Mouse (Mus musculus) layer of hippocampus, adult 9-11 months (tissue): ENCODE results near the gene Tomt.
A peak's percentile ranks its signal among the peaks of the same experiment; 100 is the strongest.

Experiments
- DNase-seq: peaks from one replicate; pipeline ENCODE4 v3.0.0; 2022

The Tomt gene

GRCm38 (mm10) chr7:101900331-101901097, 5.6 kb downstream of the Tomt start:
- DNase-seq, result no peak

GRCm38 (mm10) chr7:101896104-101897066, 9.8 kb downstream of the Tomt start:
- peak; percentile 99 for DNase-seq

DNA sequence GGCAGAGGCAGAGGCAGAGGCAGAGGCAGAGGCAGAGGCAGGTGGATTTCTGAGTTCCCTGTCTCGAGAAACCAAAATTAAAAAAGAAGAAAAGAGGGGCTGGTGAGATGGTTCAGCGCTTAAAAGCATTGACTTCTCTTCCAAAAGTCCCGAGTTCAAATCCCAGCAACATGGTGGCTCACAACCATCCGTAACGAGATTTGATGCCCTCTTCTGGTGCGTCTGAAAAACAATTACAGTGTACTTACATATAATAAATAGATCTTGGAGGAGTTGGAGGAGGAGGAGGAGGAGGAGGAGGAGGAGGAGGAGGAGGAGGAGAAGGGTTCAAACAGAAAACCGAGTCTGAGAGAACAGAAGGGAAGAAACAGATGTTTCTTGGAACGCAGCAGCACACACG, 10.5 kb downstream of the Tomt start:
- DNase-seq, result no peak

- DNase-seq, result no peak
These were observed 17.7 kb downstream of the Tomt start for GRCm38 (mm10) chr7:101888460-101888859.

DNA sequence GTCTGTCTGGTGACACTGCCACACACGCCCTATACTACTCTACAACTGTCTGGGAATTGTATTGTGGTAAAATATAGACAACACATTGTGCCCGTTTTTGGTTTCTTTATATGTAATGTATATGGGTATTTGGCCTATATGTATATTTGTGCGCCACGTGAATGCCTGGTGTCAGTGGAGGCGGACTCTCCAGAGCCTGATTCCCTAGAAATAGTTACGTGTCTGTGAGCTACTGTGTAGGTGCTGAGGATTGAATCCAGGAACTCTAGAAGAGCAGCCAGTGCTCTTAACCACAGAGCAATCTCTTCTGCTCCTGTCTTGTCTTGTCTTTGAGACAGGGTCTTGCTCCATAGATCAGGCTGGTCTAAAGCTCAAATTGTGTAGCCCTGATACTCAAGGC, 19.9 kb downstream of the Tomt start:
- no peak for DNase-seq

DNA sequence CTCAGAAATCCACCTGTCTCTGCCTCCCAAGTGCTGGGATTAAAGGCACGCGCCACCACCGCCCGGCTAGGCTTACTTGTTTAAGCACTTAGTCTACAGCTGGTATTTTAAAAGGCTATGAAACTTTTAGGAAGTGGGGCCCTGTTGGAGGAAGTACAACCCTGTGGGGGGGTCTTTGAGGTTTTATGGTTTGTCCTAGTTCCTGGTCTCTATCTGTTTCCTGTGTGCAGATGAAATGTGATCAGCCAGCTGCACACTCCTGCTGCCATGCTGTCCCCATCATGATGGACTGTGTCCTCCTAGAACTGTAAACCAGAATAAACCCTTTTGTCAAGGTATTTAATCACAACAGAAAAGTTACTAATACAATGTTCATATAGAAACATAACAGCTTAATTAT, 22.0 kb downstream of the Tomt start:
- no peak for DNase-seq

DNA sequence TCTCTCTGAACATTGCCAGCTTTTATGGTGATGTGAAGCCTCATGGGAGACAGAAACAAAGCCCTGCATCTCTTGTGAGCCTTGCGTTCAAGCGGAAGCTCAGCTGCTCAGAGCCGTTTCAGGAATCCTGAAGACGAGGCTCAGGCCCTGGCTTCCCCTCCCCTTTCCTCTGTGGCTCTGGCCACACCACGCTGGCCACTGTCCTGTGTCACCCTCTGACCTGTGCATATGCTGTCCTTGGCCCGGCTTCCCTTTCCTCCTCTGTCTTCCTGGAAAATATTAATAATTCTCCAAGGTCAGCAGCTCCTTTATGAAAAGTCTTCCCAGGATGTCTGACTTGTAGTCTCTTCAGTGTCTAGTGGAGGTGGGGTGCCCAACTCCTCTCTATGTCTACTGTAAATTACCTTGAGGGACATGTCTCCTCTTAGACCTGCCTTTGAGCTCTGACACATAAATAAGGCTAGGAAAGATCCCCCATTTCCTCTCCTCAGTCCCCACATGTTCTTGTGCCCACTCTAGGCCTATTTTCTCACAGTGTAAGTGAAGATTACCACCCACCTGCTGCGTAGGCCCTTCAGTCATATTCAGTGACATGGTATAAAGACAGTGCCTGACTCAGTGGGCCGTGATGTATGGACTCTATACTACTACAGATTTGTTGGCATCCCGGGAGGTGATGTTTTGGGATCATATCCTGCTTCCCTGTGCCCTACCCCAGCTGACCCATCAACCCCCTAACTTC, 23.6 kb downstream of the Tomt start:
- no peak for DNase-seq

DNA sequence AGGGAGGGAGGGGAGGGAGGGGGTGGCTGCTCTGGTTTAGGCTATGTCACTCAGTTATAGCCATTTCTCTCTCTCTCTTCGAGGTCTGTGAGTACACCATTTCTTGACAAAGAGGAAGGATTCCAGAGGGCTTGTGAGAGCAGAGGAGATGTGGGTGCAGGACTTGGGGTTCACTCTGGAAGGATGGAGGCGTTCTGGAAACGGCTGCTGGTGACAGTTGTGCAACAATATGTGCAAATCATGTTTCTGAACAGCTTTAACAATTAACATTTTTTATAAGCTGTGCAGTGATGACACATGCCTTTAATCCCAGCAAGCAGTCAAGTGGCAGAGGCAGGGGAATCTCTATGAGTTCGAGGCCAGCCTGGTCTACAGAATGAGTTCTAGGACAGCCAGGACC, 25.3 kb downstream of the Tomt start:
- DNase-seq, result peak; percentile 76

GRCm38 (mm10) chr7:101875978-101876377, 30.2 kb downstream of the Tomt start:
- DNase-seq, result no peak

GRCm38 (mm10) chr7:101871296-101871695, 34.9 kb downstream of the Tomt start:
- DNase-seq, result peak; percentile 27

DNA sequence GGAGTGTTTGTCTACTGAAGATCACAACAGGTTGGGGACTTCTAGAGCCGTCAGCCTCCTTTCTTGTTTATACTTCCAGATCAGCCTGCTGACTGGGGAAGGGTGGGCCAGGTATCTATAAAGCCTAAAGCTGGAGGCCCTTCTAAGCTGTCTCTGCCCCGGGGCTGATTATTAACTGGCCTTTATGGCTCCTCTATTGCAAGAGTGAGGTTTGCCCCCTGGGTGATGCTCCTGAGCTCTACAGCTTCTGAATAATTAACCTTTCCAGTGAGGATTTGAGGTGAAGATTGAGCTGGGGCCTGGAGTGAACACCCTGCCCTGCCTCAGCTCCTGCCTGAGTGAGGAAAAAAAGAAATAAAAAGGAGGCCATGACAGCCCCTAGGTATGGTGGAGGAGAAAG, 35.5 kb downstream of the Tomt start, which contains the start of gene Folr1:
Gene Folr1 (minus strand): TSS at position 160 of the 400 bp plus-strand sequence.
- no peak for DNase-seq

DNA sequence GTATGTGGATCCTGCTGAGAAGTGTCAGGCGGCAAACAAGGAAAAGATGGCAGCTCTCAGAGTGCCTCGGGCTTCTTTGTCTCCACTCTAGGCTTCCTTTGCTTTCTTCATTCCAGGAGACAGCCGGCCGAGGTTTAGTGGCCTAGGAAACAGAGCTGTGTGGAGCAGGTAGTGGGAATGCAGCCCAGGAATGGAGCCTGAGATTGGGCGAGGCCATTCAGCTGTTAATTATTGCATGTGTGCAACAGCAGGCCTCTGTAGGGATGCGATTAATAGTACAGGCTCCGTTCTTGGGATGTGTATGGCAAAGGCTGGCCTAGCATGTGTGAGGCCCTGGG, 37.0 kb downstream of the Tomt start:
- no peak for DNase-seq

- no peak for DNase-seq
These were observed 37.7 kb downstream of the Tomt start for GRCm38 (mm10) chr7:101868241-101869162.

GRCm38 (mm10) chr7:101867482-101867881, 38.7 kb downstream of the Tomt start:
- no peak for DNase-seq

- DNase-seq, result no peak
These were observed 39.5 kb downstream of the Tomt start for GRCm38 (mm10) chr7:101866491-101867265.

- DNase-seq, result no peak
These were observed 42.7 kb downstream of the Tomt start, which contains the start of gene Anapc15 for GRCm38 (mm10) chr7:101863415-101863814. Anapc15 (plus strand) TSS chr7:101863715.

- DNase-seq, result no peak
These were observed 43.9 kb downstream of the Tomt start for GRCm38 (mm10) chr7:101862291-101862690.

DNA sequence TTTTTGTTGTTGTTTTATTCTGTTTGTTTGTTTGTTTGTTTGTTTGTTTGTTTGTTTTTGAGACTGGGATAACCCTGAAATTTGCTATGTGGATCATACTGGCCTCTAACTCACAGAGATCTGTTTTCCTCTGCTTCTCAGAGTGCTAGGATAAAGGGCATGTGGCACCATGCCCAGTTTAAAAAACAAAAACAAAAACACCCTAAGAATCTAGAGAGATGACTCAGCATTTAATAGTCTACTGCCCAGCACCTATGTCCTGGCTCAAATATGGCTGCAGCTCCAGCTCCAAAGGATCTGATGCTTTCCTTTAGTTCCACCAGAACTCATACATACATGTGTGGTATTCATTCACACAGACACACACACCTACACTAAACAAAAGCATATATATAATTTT, 45.2 kb downstream of the Tomt start:
- DNase-seq, result no peak

DNA sequence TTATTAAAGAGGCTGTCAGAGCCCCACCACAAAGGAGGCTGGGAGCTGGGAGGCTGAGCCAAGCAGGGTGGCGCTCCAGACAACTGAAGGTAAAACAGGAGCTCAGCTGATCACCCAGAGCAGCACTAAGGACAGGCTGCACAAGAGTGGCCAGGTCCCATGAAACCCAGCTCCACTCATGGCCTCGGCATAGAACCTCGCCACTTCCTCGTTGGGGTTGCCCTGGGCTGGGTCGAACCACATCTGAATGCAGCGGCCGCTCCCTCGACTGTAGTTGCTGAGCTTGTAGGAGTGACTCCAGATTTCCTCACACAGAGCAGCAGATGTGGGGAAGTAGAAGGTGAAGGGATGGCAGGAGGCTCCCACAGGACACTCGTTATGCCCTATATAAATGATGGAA, 47.8 kb downstream of the Tomt start:
- peak; percentile 32 for DNase-seq

DNA sequence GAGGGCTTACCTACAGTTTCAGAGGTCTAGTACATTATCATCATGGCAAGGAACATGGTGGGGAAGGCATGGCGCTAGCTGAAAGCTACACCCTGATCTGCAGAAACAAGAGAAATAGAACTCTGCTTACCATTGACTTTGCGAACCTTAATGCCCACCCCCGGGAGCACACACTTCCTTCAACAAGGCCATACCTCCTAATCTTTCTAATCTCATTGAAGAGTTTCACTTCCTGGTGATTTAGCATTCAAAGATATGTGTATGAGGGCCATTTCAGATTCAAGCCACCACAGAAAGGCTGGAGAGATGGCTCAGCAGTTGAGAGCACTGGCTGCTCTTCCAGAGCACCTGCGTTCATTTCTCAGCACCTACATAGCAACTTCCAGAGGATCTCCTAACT, 49.1 kb downstream of the Tomt start, which contains the start of gene Folr2:
Gene Folr2 (minus strand): TSS at position 101 of the 400 bp plus-strand sequence.
- DNase-seq, result no peak

DNA sequence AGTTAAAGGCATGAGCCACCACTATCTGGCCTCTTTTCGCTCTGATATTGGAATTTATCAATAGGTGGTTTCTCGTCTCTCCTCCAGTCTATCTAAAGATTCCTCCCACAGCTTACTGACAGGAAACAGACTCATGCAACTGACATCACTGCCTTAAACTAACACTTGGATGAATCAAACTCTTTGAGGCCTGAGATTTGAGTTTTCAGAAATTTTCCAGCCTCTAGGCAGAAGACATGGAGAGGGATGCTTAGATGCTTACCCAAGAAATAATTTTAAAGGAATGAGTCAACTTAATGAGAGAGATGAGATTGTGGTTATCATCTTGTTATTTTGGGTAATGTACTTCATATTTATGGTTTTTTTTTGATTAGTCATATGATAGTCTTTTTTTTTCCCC, 52.3 kb downstream of the Tomt start:
- no peak for DNase-seq
